Mouse (Mus musculus) kidney, postnatal 4 days (tissue): ENCODE measurements around the gene Nrd1.
A peak's percentile ranks its signal among the peaks of the same experiment; 100 is the strongest.

ENCODE experiments used
- DNase-seq, 2 experiments: peaks; one replicate each; pipeline ENCODE4 v3.0.0; 2021; ENCODE audit warnings: mixed read lengths in 2 of 2

Gene Nrd1

GRCm38 (mm10) chr4:109029857-109030256 is 29.4 kb downstream of the Nrd1 start:
- no peak for DNase-seq

GRCm38 (mm10) chr4:109030266-109030665 is 29.8 kb downstream of the Nrd1 start:
- DNase-seq: no peak

GRCm38 (mm10) chr4:109036327-109036726 is 35.9 kb downstream of the Nrd1 start:
- DNase-seq: peak; percentile 79 to 80

- no peak for DNase-seq
These were observed 42.3 kb downstream of the Nrd1 start for GRCm38 (mm10) chr4:109042739-109043138.

- no peak for DNase-seq
These were observed 42.8 kb downstream of the Nrd1 start for GRCm38 (mm10) chr4:109043294-109043693.

GRCm38 (mm10) chr4:109043756-109044155 is 43.3 kb downstream of the Nrd1 start:
- no peak for DNase-seq

GRCm38 (mm10) chr4:109048258-109048657 is 47.8 kb downstream of the Nrd1 start:
- no peak for DNase-seq

- no peak for DNase-seq
These were observed 51.8 kb downstream of the Nrd1 start for GRCm38 (mm10) chr4:109052282-109052681.

- no peak for DNase-seq
These were observed 53.5 kb downstream of the Nrd1 start for GRCm38 (mm10) chr4:109054003-109054402.

- peak; percentile 19 to 25 for DNase-seq
These were observed 55.9 kb downstream of the Nrd1 start for GRCm38 (mm10) chr4:109056351-109056750.

- DNase-seq: no peak
These were observed 57.2 kb downstream of the Nrd1 start for GRCm38 (mm10) chr4:109057640-109058039.

- no peak for DNase-seq
These were observed 58.9 kb downstream of the Nrd1 start for GRCm38 (mm10) chr4:109059255-109059821.

- peak in 1 of 2 experiments; percentile 15 for DNase-seq
These were observed 64.5 kb downstream of the Nrd1 start for GRCm38 (mm10) chr4:109064941-109065340.

- no peak for DNase-seq
These were observed 65.3 kb downstream of the Nrd1 start for GRCm38 (mm10) chr4:109065714-109066113.

GRCm38 (mm10) chr4:109072891-109073290 is 72.4 kb downstream of the Nrd1 start:
- DNase-seq: no peak

- DNase-seq: no peak
These were observed 72.8 kb downstream of the Nrd1 start for GRCm38 (mm10) chr4:109073296-109073695.

- DNase-seq: no peak
These were observed 78.5 kb downstream of the Nrd1 start for GRCm38 (mm10) chr4:109078941-109079340.

GRCm38 (mm10) chr4:109079676-109080075 is 79.2 kb downstream of the Nrd1 start:
- DNase-seq: no peak

- no peak for DNase-seq
These were observed 79.7 kb downstream of the Nrd1 start for GRCm38 (mm10) chr4:109080118-109080517.

- DNase-seq: no peak
These were observed 88.7 kb downstream of the Nrd1 start for GRCm38 (mm10) chr4:109089171-109089570.

GRCm38 (mm10) chr4:109089999-109090398 is 89.5 kb downstream of the Nrd1 start:
- no peak for DNase-seq

- DNase-seq: no peak
These were observed 90.9 kb downstream of the Nrd1 start for GRCm38 (mm10) chr4:109091241-109091777.

- no peak for DNase-seq
These were observed 91.9 kb downstream of the Nrd1 start for GRCm38 (mm10) chr4:109092344-109092743.

GRCm38 (mm10) chr4:109094269-109094668 is 93.8 kb downstream of the Nrd1 start:
- no peak for DNase-seq

GRCm38 (mm10) chr4:109098861-109099260 is 98.4 kb downstream of the Nrd1 start:
- no peak for DNase-seq
